Mouse (Mus musculus): Measurements from ENCODE around the gene Ush1c.

DNA sequence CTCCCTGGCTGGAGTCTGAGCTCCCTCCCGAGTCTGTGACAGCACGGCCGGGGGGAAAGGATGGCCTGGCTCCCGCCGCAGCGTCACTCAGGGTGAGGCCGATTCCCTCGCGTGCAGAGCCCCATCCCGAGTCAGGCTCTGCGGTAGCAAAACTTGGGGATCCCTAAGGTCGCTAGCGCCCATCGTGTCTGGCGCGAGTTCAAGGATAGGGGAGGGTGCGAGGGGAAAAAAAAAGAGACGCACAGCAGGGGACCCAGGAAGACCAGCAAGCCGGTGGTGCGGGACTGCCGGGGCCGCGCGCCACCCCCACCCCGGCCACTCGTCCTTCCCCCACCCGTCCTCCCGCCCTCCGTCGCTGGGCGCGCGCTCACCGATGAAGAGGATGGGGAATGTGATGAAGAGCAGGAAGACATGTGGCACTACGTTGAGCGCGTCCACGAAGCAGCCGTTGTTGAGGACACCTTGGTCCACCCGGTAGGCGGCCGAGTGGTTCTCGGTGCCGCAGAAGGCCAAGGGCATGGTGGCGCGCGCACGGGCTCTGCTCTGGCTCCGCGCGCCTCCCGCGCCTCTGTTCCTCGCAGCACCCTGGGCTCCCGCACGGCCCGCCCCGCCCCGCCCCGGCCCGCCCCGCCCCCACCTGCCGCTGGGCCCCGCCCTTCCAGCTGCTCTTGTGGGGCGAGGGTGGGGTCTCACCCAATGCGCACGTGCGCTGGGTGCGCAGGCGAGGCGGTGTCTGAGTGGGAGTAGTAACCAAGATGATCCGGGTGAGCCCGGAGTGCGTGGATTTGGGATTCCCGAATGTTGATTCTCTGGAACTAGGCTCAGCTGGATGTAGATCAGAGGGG lies 58.6 kb downstream of the Ush1c start, which contains the start of gene Abcc8:
- no peak for TF ChIP-seq E2F4 (IDR thresholded peaks at IDR 0.05; ENCODE audit: borderline replicate concordance, low read depth, low read length)
- no peak for TF ChIP-seq HCFC1 (IDR thresholded peaks at IDR 0.05; ENCODE audit: low read depth, low read length)
- TF ChIP-seq MEF2A (IDR thresholded peaks at IDR 0.05; ENCODE audit: extremely low read depth, insufficient replicate concordance, low read depth, low read length, poor library complexity, severe bottlenecking) = no peak
- TF ChIP-seq POLR2A (IDR thresholded peaks at IDR 0.05; ENCODE audit: control insufficient read depth in 1 of 2, insufficient read depth in 1 of 2, low read depth in 1 of 2, low read length in 2 of 2, poor library complexity in 1 of 2) = no peak
- TF ChIP-seq CTCF (IDR thresholded peaks at IDR 0.05 in 2 of 3, conservative IDR thresholded peaks at IDR 0.05 in 1 of 3; ENCODE audit: control insufficient read depth in 1 of 3, insufficient read depth in 1 of 3, low read depth in 2 of 3, low read length in 3 of 3, poor library complexity in 1 of 3, severe bottlenecking in 1 of 3) = no peak
- TF ChIP-seq TAL1 (IDR thresholded peaks at IDR 0.05; ENCODE audit: low read length) = no peak
- no peak for TF ChIP-seq ELF1 (IDR thresholded peaks at IDR 0.05; ENCODE audit: low read depth, low read length)
